Mouse (Mus musculus) ZHBTc4 (cell line): ENCODE measurements around the gene Fignl1.

Source experiments
- DNase-seq: peaks from one replicate; pipeline ENCODE4 v3.0.0-alpha.2; 2011; ENCODE audit warnings: low read depth, low spot score

Gene Fignl1

DNA sequence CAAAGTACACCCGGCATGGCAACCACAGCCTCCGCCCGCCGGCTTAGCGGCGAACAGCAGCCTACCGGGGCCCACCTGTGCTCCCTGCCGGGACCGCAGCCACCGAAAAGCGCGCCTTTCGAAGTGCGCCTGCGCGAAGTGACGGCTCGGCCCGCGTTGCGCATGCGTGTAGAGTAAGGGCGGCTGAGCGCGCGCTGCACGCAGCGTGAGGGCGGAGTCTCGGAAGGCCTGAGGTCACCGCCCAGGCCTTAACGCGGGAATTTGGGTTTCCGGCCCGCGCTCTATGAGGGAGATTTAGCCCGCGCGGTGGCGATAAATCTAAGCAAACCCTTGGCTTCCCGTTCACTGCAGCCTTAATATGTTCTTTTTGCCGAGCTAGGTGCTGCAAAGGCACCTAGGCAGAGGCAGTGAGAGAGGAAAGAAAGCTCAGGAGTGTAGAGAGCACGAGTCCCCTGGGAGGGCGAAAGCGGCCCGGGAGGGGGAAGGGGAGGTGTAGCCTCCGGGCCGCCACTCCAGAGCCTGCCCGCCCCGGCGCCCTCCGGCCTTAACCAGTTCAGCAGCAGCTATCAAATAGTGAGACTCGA lies at the start of gene Fignl1:
Gene Fignl1, minus strand, starts transcription at position 143 of the 584 bp plus-strand sequence.
- peak; percentile 99 for DNase-seq

GRCm38 (mm10) chr11:11856959-11857358 lies 48.2 kb upstream of the Fignl1 start:
- DNase-seq = peak; percentile 72

DNA sequence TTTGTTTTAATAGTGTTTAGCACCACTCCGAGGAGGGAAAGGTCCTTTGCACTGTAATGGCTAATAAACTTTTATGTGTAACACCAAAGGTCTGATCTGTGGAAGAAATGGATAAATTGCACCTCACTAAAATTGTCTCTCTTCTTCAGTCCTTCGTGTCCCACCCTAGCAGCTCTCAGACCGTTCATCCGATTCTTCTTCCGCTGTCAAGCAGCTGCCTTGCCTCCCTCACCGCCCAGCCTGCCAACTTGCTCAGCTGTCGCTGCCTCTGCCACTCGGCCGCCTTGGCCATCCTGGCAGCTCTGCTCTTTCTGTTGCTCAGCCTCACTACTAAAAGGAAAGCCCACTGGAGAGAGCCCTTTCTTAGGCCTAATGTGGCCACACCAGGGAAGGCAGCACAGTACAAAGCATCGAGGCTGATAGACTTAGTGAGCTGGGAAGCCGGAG lies 46.9 kb upstream of the Fignl1 start:
- no peak for DNase-seq

GRCm38 (mm10) chr11:11855061-11855672 lies 46.4 kb upstream of the Fignl1 start:
- DNase-seq = peak; percentile 67

GRCm38 (mm10) chr11:11853731-11854461 lies 45.1 kb upstream of the Fignl1 start:
- DNase-seq = no peak

DNA sequence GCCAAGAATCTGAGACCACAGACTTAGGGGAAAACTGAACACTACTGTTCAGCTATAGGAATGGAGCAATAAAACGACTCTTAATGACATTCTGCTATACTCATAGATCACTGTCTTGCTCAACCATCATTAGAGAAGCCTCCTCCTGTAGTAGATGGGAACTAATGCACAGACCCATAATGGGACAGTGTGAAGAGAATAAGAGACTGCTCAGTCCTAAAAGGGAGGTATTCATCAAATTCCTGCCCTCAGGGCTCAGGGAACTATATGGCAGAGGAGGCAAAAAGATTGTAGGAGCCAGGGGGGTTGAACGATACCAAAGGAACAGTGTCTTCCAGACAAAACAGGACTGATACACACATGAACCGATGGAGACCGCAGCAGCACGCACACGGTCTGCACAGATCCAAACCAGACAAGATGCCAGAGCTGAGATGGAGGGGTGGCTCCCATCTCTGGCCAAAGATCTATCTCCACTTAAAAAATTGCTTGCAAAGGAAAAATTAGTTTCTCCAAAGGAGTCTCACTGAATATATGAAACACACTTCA lies 43.3 kb upstream of the Fignl1 start:
- no peak for DNase-seq

DNA sequence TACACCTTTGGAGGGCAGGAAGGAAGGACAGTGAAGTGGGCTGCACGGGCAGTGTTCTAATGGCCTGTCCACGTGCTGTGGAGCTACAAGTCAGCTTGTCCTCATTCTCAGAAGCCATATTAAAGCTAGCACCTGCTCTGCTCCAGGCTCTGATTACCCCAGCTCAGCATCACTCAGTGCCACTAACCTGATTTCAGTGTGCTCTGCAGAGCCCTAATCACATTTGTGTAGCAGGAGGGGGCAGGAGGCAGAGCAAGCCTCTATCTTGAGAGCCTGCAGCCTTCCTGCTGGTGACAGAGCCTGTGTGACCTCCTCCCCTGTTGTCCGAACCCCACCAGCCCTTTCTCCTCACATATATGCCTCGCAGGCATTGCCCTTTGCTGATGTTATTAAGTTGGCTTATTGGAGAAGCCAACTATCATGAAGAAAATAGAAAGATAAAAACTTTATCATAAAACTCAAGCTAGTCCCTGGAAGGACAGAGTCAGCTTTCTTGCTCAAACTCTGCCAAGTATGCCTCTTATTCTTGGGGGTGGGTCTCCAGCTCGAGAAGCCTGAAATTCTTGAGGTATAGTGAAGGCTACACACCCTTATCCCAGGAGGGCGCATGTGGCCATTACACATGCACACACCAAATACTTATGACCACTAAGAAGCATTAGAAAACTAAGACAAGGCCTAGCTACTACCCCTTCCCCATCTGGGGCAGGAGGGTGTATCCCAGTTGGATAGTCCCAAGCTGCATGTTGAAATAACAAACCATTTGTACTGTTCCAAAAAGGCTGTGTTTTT lies 41.9 kb upstream of the Fignl1 start:
- DNase-seq = no peak

DNA sequence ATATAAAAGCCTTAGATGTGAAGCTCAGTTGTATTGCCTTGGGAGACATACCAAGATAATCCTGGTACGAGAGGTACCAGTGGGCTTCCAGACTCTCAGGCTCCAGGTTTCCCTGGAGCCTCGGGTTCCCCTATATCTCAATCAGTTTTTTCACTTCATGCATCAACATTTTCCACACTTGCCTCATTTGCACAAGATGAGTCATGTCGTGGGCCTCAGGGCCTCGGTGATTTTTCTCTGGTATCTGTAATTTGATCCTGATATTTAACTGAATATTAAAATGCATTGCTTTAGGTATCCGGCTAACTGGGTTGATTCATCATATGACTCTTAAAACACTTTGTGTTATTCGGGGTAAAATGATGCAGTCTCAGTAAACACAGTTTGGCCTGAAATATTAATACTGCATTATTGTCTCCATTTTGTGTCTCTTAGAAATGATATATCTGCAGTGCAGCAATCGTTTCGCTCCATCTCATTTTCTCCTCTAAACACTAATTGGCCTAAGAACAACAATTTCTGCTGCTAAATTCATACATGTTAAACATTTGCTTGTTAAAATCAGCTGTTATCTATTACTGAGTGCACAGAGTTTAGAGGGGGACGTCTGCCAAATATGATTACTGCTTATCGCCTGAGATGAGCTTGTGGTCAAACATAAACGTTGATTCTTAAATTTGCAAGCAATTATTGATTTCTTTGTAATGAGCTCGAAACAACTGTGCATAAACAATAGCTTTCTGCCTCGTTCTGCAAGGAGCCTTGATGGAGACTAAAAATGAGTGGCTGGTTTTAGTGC lies 41.0 kb upstream of the Fignl1 start:
- no peak for DNase-seq

DNA sequence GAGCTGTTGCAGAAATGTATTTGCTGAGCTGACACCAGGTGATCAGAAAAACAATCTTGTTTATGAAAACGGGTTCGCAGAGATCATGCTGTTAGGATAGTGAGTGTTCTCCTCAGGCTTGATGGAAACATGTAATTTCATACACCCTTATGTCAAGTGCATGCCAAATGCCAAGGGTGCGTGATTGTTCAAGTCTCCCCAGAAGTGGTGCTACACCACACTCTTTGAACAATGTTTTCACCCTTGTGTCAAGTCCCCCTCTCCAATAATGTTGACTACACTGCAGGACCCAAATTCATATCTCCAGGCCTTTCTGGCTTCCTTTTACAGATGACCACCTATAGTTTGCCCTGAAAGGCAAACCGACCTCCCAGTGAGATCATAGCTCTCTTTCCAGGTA lies 39.7 kb upstream of the Fignl1 start:
- DNase-seq = no peak

- no peak for DNase-seq
Observed at GRCm38 (mm10) chr11:11845044-11845443, 36.3 kb upstream of the Fignl1 start.

DNA sequence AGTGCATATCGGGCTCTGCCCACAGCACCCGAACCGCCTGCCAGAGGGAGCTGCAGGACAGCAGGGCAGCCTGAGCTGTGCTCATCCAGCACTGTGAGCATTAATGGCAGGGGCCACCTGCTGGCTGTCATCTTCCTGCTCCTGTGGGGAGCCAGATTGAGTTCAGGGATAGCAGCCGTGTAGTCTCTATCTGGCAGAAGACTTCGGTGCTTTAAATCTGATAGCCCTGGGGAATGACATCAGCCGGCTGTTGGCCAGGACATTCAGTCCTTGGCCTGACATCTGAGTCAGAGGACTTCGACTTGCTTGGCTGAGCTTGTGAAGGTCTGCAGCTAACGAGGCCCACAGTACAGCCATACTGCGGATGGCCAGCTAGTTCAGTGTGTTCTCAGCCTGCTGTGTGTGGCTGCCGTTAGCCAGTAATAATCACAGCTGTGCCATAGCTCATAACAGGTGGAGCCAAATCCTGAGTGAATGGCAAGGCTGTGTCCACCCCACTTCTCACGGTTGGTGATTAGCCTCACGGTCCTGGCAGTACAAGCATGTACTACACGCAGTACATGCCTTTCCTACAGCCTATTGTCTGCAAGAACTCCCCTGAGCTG lies 35.7 kb upstream of the Fignl1 start:
- peak; percentile 54 for DNase-seq

DNA sequence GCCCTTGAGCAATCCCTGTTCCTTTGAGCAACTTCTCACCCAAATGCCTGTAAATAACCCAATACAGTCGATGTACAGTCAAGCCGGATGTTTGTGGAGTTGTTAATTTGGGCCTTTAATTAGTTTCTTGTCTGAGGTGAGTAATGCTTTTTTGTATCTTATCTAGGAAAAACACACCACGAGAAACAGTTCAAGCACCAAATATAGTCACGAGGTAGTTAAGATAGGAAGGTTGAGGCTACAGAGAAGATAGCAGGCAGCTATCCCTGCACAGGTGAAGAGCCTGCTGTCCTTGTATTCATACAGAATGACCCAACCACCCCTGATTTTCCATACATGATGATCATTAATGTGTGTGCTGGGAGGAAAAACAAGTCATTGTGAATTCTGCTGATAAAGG lies 32.8 kb upstream of the Fignl1 start:
- DNase-seq = no peak

GRCm38 (mm10) chr11:11840746-11841145 lies 32.0 kb upstream of the Fignl1 start:
- DNase-seq = no peak

DNA sequence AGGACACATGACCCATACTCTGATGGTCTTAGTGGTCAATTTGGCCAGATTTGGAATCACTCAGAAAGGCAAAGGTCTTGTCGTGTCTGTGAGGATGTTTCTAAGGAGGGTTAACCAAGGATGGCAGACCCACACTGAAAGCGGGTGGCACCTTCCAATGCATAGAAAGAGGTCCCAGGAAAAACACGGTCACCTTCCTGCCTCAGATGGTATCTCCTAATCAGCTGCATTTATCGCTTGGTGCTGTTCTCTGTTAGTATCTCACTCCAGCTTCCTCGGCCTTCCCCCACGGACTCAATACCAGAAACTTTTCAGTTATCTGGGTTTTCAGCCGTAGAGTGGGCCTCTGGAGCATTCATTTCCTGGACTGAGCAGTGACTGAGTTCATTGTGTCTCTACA lies 31.1 kb upstream of the Fignl1 start:
- DNase-seq = no peak

GRCm38 (mm10) chr11:11837384-11837783 lies 28.6 kb upstream of the Fignl1 start:
- DNase-seq = no peak

DNA sequence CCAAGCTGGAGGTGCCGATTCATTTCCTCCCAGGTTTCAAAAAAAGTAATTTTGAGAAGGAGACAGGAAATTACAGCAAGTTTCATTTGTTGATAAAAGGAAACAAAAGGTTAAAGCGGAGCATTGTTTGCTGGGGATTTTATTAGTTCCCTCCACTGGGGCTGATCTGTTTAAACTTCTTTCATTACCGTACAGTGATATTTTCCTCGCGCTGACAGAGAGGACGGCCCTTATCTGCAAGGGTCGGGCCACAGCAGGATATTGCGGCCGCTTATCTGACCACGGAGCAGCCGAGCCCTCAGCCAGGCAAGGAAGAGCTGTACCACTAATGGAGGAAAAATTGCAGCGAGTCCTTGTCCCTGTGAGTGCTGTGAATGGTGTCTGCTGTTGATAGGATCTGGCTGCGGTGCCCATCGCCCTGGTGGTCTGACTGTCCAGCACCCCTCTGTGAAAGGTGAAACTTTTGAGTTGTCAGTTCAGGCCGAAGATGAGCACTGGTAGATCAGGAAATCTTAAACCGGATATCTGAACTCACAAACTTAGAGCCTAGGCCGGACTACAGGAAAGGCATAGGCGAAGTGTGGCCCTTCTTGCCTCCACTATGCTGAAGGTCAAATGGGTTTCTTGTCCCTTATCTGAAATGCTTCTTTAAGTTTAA lies 28.1 kb upstream of the Fignl1 start:
- DNase-seq = no peak

GRCm38 (mm10) chr11:11836262-11836661 lies 27.5 kb upstream of the Fignl1 start:
- no peak for DNase-seq

DNA sequence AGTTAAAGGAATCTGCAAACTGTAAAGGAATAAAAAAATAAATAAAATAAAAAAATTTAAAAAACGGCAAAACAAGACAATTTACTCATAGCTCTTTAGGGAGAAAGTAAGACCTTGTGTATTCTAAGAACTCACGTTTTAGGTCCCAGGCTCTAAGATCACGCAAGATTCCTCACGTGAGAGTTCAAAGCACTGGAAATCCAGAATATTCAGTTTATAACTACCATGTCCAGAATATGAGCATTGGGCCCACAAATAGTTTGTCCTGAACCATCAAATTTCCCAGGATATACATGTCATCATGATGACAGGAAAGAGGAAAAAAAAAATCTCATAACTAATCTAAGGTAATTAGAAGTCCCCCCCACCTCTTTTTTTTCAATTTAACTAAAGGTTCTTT lies 27.0 kb upstream of the Fignl1 start:
- DNase-seq = no peak

- DNase-seq = no peak
Observed at GRCm38 (mm10) chr11:11835361-11835760, 26.6 kb upstream of the Fignl1 start.

DNA sequence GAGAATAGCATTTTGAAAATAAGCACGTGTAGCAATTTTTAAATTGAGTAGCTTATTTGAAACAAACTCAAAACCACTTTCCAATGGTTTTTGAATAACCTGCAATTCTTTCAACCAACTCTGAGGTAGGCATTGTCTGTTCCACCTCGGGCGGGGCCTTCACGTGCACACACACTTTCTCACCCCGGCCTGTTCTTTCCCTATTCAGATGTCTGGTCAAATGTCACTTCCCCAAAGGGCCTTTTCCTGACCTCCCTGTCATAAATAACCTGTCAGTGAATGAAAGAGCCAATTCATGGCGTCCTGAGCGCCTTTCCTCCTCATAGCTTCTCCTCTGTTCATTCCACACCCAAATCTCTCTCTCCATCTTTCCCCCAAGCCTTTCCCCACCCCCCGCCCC lies 24.3 kb upstream of the Fignl1 start:
- no peak for DNase-seq
